Mouse (Mus musculus): Measurements from ENCODE around the gene Smr3a.

- TF ChIP-seq CTCF (IDR thresholded peaks at IDR 0.05; ENCODE audit: borderline replicate concordance, insufficient read depth, low read depth, low read length): no peak
- TF ChIP-seq POLR2A (IDR thresholded peaks at IDR 0.05; ENCODE audit: borderline replicate concordance, insufficient read depth, low read length): no peak
Measured at GRCm38 (mm10) chr5:87982468-87983214, 19.7 kb upstream of the Smr3a start.
